Mouse (Mus musculus): Measurements from ENCODE around the gene Scgb1a1.
"Not testable (repeated sequence)": the region's sequence is repeated elsewhere in the genome, so short reads cannot be mapped to it uniquely, and the experiment has no call there.

The Scgb1a1 gene

DNA sequence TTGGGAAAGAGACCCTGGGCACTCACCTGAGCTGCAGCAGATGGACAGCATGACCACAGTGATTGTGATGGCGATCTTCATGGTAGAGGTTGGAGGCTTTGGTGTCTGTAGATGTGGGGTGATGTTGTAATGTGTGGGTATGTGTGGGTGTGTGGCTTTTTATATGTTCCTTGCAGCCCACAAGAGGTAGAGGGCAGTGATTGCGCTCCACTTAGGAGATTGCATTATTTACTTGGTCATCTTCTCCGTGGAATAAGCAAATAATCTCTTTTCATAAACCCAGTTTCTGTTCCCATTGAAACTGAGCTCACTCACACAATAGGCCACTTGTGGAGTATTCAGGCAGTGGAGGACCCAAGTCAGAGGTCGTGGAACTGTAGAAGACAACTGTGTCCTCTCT is at the start of gene Scgb1a1:
Gene Scgb1a1, minus strand, starts transcription at position 138 of the 400 bp plus-strand sequence.
- no peak for DNase-seq (ENCODE audit: low spot score in 2 of 2)

DNA sequence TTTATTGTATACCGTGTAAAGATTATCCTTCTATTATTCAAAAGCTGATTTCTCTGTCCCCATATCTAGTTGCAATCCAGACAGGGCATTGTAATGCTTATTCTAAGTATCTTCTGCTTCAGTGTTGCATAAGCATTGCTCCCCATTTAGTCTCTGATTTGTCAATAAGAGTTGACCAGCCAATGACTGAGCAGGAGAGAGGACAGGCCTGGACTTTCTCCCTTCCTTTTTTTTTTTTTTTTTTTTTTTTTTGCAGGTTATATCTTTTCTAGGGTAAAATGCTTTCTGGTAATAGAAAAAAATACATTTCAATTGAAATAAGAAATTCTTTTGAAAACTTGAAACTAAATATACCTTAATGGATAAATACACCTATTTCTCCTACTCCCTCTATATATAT is 49.4 kb upstream of the Scgb1a1 start:
- no peak for DNase-seq (ENCODE audit: low spot score in 2 of 2)

GRCm38 (mm10) chr19:9135512-9136331 is 48.0 kb upstream of the Scgb1a1 start, which contains the start of gene Asrgl1:
Gene Asrgl1 (minus strand): TSS chr19:9135636.
- peak; percentile 80 to 83 for DNase-seq (ENCODE audit: low spot score in 2 of 2)

- peak in 1 of 2 experiments; percentile 24 for DNase-seq (ENCODE audit: low spot score in 2 of 2)
These were observed 47.2 kb upstream of the Scgb1a1 start for GRCm38 (mm10) chr19:9134746-9135511.

DNA sequence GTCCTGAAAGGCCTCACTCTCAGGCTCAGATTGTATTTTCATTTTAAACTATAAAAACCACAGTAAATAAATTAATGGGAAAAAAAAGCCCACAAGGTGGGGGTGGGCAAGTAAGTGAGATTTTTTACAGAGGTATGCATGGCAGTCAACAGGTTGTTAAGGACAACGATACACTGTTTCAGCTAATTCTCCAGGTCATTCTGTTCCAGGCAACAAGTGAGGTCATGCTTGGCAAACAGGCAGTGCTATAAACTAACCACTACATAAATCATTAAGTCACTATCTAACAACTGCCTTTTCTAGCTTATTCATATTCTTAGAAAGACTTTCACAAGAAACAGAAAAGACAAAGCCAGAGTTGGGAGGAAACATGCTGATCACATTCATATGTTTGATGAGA is 42.2 kb upstream of the Scgb1a1 start:
- no peak for DNase-seq (ENCODE audit: low spot score in 2 of 2)

DNA sequence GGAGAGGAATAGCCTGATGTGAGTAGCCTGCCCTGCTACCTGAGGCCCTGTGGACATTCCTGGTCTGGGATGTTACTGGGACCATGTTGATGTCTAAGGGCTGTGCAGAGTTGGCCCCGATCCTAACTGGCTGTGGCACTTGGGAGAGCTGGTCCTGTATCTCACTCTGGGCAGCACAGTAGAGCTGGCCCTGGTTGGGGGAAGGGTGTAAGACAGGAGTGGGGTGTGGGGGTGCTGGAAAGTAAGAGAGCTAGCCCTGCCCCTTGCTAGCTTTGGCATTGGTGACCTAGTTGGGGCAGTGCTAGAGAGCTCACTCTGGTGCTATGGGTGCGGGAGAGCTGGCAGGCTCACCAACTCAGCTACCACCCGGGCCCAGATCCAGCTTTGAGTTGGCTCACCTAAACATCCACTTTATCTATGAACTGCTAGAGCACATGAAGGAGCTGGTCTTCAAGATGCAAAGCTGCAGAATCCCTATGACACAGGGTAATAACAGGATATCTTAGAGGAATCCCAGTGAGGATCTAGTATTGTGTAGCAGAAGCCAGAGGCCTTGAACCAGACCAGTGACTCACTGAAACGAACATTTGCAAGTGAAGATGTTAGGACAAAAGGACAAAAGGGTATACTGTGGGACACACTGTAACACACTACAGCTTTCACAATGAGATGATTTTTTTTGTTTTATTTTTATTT is 40.9 kb upstream of the Scgb1a1 start:
- DNase-seq (ENCODE audit: low spot score in 2 of 2), result no peak

DNA sequence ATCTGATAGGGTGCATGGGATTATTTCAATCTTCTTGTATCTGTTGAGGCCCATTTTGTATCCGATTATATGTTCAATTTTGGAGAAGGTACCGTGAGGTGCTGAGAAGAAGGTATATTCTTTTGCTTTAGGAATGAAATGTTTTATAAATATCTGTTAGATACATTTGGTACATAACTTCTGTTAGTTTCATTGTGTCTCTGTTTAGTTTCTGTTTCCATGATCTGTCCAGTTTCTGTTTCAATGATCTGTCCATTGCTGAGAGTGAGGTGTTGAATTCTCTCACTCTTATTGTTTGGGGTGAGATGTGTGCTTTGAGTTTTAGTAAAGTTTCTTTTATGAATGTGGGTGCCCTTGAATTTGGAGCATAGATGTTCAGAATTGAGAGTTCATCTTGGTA is 36.2 kb upstream of the Scgb1a1 start:
- DNase-seq (ENCODE audit: low spot score in 2 of 2), result not testable (repeated sequence)

GRCm38 (mm10) chr19:9122390-9122789 is 34.6 kb upstream of the Scgb1a1 start:
- no peak for DNase-seq (ENCODE audit: low spot score in 2 of 2)

DNA sequence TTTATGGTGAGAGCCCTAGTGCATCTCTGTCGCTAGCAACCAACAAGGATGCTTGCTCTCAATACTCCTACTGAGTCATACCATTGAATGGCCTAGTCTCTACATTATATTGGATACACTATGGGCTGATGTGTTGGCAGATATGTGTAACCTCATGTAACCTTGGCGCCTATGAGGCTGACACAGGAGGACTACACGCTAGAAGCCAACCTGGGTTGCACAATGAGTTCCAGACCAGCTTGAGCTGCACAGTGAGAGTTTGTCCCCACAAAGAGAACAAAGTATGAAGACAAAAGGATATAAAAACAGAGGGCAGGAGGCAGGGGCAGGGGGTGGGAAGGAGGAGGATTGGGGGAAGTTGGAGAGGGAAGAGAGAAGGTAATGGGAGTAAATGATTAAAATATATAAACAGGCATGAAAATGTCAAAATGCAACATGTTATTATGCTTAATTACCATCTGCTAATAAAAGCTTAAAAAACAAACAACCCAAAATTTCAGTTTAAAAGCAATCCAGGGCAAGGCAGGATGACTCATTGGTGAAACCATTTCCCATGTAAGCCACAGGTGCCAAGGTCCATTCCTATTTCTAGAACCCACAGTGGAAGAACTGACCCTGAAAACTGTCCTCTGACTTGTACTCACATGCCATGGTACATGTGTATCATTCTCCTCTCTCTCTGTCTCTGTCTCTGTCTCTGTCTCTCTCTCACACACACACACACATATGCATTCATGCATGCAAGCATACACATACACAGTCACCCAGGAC is 32.1 kb upstream of the Scgb1a1 start:
- no peak for DNase-seq (ENCODE audit: low spot score in 2 of 2)

DNA sequence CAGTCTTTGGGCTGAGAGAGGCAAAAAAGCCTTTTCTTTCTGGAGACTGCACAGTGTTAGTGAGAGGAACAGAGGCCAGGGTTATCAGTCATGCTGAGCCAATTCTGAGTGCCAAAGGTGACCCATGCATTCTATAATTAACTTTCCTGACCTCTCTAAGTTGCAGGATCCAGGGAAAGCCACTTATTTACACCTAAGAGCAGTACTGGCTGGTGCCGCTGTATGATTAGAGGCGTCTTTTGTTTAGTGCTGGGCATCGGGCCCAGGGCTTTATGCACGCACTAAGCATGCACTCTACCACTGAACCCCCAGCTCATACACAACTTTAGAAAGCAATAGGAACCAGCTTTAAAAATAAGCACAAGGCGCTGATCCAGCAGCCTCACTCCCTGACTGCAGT is 29.5 kb upstream of the Scgb1a1 start:
- no peak for DNase-seq (ENCODE audit: low spot score in 2 of 2)

DNA sequence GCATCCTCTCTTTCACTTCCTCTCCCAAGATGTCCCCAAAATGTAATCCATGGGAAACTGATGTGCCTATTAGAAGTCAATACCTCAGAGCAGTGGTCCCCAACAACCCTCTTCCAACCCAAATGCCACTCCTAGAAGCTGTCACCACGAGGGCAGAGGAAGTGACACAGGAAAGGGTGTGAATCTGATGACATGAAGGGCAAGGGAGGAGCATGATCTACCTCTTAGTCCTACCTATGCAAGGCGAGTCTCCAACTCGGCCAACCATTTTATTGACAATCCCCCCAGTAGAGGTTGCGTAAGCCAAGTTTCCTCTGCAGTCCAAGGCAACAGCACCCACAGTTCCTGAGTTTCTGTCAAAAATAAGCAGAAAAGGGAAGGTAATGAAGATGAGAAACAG is 28.5 kb upstream of the Scgb1a1 start:
- DNase-seq (ENCODE audit: low spot score in 2 of 2), result no peak

DNA sequence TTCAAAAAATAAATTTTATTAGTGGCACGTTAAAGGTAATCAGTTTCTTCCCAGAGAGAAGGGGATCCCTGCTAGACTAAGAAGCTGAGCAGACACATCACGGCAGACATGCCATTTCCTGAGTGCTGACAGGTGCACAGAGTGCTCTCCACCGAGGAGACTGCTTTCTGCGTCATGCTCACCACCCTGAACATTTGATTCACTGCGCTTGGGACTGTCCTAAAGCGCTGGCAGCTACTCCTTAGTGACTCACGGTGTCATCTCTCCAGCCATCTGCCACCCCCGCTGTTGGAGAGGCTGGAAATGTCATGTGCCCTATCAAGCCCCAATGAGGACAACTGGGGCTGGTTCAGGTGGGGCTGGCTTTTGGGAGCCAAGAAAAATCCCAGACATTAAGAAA is 24.3 kb upstream of the Scgb1a1 start:
- no peak for DNase-seq (ENCODE audit: low spot score in 2 of 2)

- peak in 1 of 2 experiments; percentile 19 for DNase-seq (ENCODE audit: low spot score in 2 of 2)
These were observed 22.6 kb upstream of the Scgb1a1 start for GRCm38 (mm10) chr19:9110182-9110869.

- no peak for DNase-seq (ENCODE audit: low spot score in 2 of 2)
These were observed 20.8 kb upstream of the Scgb1a1 start for GRCm38 (mm10) chr19:9108536-9108935.

GRCm38 (mm10) chr19:9107379-9107755 is 19.6 kb upstream of the Scgb1a1 start:
- DNase-seq (ENCODE audit: low spot score in 2 of 2), result no peak

DNA sequence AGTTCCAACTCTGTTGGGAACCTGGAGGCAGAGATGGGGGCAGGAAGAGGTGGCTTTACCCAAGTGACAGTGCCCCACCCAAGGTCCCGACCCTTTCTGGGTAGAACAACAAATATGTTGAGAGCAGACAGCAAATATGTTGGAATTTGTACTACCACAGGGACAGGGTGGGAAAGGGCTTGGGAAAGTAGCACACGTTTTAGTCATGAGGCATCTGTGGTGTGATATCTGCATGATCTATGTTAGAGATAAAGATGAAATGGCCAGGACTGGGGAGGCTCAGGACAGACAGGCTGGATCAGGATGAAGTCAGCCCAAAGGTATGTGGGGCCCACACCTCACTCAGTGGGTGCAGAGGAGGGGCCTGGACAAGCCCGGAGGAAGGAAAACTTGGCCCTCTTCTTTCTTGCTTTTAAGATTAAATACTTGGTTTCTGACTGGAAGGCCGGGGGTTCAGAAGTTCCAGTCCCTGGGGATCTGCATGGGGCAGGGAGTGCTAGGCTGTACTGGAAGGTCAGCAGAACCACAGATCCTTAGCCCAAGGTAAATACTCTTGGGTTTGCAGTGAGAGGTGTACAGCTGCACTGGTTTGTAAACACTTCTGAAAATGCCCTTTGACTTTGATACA is 19.1 kb upstream of the Scgb1a1 start:
- DNase-seq (ENCODE audit: low spot score in 2 of 2), result no peak

DNA sequence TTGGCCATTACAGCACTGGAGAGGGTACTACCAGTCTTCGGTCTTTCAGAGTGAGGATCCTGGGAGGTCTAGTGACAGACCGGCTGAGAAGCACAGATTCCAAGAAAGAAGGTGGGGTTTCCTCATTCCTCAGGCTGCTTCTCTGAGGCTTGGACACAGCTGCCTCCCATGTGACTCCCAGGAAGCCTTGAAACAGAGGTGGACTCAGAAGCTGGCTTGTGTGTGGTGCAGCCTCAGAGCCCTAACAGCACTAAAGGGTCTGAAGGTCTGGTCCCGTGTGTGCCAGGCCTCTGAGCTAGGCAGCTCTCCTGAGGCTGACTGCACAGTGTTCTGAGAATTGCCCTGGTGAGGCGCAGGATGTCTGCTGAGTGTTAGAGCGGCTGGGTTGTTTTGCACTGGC is 18.3 kb upstream of the Scgb1a1 start:
- no peak for DNase-seq (ENCODE audit: low spot score in 2 of 2)

DNA sequence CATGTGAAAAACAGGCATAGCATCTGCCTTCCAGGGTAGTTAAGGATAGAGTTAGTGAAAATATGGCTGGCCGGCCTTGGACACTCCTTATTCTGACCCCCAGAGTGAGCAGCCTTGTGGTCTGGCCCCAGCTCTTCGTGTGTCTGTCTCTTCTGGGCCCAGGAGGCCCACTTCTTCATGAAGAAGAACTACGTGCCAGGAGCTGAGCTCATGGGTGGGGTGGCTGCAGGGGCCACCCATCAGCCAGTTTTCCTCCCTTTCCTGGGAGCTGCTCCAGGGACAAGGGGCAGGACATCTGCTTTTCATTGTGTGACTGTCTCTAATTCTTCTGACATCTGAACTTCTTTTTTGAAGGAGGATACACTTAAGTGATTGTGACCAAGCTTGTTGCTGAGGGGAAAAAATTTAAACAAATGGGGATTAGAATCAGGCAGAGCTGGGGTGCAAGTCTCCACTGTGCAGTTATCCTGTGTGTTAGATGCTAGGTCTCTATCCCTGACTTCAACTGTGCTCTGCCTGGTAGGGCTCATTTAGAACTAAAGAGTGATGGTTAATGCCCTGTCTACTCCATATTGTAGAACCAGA is 17.4 kb upstream of the Scgb1a1 start:
- DNase-seq (ENCODE audit: low spot score in 2 of 2), result no peak

DNA sequence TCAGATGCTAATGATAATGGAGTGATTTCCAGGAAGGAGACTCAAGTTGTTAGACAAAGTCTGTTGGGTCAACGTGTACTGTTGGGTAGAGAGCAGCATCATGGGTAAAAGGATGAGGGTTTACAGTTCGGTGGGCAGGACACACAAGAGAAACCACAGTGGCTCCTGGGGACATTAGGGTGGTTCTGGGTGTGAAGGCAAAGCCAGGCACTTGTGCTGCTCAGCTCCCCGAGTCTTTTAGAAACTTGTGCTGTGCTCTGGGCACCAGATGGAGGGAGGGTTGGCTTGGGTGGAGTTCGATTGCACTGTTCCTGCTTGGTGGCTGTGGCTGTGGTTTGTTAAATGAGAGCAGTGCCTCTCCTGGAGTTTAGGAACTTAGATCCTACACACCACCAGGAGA is 16.2 kb upstream of the Scgb1a1 start:
- DNase-seq (ENCODE audit: low spot score in 2 of 2), result no peak

DNA sequence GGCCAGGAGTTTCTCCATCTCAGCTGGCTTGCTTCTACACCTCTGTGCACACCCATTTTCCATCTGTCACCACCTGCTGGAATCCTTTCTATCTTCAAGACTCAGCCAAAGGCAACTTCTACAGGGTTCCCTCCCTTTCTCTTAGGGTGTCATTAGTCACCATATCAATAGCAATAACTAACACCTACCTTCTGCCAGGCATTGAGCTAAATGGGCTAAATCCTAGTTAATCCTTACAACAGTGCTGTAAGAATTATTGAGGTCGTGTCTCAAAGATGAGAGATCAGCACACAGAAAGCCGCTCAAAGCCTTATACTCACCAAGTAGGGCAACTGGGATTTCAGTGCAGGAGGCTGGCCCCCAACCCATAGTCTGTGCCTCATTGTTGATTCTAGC is 13.3 kb upstream of the Scgb1a1 start:
- DNase-seq (ENCODE audit: low spot score in 2 of 2), result no peak

Data from frontal cortex, postnatal 25 days (tissue).